Mouse (Mus musculus): ENCODE measurements at regions not wholly inside any gene's neighbourhood (a gene's known extent, or its start where the extent isn't known, plus 50 kb on each side); places are given as distances from the start of the nearest gene placed in this dataset.

DNA sequence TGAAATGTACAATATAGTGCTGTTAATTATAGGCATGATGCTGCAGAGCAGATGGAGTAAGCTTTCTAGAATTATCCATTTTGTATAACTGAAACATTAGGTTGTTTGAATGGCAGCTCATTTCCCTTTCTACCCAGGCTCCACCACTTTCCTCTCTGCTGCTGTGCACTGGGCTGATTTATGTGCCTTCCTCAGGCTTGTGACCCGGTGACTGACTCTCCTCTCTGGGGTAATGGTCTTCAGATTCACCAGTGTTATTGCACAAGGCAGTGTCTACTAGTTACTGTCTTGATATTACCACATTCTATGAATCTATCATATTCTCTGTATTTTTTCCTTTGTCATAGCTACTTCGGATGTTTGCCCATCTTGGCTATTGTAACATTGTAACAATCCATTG lies 109.4 kb upstream of the Tpk1 start:
- no peak for DNase-seq

DNA sequence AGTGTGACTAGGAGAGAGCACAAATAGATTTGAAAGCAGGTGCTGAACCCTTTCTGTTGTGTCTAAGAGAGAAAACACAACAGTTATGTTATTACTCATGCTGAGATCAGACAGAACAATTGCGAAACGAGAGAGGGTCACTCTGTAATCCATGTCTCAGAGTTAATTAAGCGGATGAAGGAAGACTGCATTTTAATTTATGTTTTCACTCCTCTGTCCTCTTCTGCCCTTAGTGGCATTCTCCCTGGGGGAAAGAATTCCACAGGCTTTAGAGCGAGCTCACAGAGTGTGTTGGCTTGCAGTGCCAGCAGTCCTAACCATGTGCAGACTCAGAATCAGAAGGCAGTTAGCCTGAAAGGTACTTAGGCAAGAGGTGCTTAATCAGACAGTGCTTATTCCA lies 108.4 kb upstream of the Tpk1 start:
- peak; percentile 3 for DNase-seq

DNA sequence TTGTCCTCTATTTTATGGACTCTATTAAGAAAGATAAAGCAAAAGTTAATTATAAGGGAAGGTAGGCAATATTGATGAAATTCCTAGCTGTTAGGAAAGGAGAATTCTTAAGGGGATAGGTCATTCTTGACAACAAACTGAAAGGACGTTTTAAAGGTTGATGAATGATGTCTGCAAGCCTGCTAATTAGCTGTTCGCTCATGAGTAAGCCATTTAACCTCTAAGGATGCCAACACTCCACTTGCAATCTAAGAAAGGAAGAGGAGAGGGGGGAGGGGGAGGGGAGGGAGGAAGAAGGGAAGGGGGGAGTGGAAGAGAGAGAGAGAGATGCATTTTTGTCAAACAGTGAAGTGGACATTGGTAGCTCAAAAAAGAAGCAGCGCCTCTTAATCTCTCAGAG lies 107.5 kb upstream of the Tpk1 start:
- DNase-seq, result no peak

DNA sequence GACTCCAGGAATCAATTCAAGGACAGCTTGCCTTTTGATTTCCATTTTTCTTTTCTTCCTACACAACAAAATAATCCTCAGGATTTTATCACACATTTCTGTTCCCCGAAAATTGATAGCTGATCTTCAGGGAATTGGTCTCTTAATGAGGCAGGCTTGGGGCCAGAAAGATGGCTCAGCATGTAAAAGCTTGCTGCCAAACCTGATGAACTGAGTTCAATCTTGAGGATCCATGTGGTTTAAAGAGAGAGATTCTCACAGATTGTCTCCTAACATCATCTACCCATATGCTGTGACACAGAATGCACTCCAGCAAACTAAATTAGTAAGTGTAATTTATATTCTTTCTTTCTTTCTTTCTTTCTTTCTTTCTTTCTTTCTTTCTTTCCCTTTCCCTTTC lies 99.9 kb upstream of the Tpk1 start:
- DNase-seq, result no peak
